Mouse (Mus musculus) kidney, embryonic 14.5 days (tissue): ENCODE data around the gene Traf2. TPM values are rescaled to one million over a fixed set of nuclear protein-coding genes. Genes with fewer than 3 reads are reported as not detected.

Experiments
- ATAC-seq: fragments of 200-750 bp; cut with Nextera tagmentation; 2 replicates; pipeline ENCODE4 v1.8.0; 2017; ENCODE audit warnings: moderate number of reproducible peaks, mild to moderate bottlenecking, moderate TSS enrichment, moderate library complexity; ENCODE audit not compliant: low FRiP score, low TSS enrichment
- H3K27ac ChIP-seq: fragments of 300-500 bp; sonication (generic); 2 replicates; pipeline ENCODE4 v1.5.1; 2014; ENCODE audit warnings: low read depth, mild to moderate bottlenecking, low read length, moderate library complexity, mixed read lengths
- H3K27me3 ChIP-seq: fragments of 300-500 bp; sonication (generic); 2 replicates; pipeline ENCODE4 v1.6.1; 2014; ENCODE audit warnings: mild to moderate bottlenecking, low read length; ENCODE audit not compliant: control insufficient read depth, insufficient read depth
- H3K36me3 ChIP-seq: fragments of 300-500 bp; sonication (generic); 2 replicates; pipeline ENCODE4 v1.6.1; 2014; ENCODE audit warnings: low read length, mixed read lengths; ENCODE audit not compliant: control insufficient read depth, insufficient read depth
- H3K4me1 ChIP-seq: fragments of 300-500 bp; sonication (generic); 2 replicates; pipeline ENCODE4 v1.6.1; 2014; ENCODE audit warnings: low read length, mixed read lengths; ENCODE audit not compliant: control insufficient read depth, insufficient read depth
- H3K4me2 ChIP-seq: fragments of 300-500 bp; sonication (generic); replicated peaks from 2 replicates; pipeline ENCODE4 v1.6.1; 2014; ENCODE audit warnings: low read depth, mild to moderate bottlenecking, low read length
- H3K4me3 ChIP-seq: fragments of 300-500 bp; sonication (generic); 2 replicates; pipeline ENCODE4 v1.5.1; 2014; ENCODE audit warnings: mild to moderate bottlenecking, low read length
- H3K9ac ChIP-seq: fragments of 300-500 bp; sonication (generic); 2 replicates; pipeline ENCODE4 v1.6.1; 2014; ENCODE audit warnings: low read depth, mild to moderate bottlenecking, low read length, moderate library complexity
- H3K9me3 ChIP-seq: fragments of 300-500 bp; sonication (generic); 2 replicates; pipeline ENCODE4 v1.6.1; 2016; ENCODE audit warnings: low read length; ENCODE audit not compliant: control insufficient read depth
- WGBS: fragments of 180-500 bp; shearing (Covaris S2); extraction: QIAGEN DNeasy Blood & Tissue Kit; methylation state at CpG from one replicate; pipeline ENCODE4 v1.1.7; 2014; 5-methylcytosine and 5-hydroxymethylcytosine counted together
- polyA plus RNA-seq: library from polyadenylated mRNA; unstranded; fragments of >200 nt; fragmentation: Nextera tagmentation; extraction: Ambion mirVana; gene quantifications from 2 replicates; pipeline ENCODE4 v1.2.1, GENCODE M21; 2014

Gene Traf2
- polyA plus RNA-seq, 1 experiment from 2014 or later = 34.0 TPM

DNA sequence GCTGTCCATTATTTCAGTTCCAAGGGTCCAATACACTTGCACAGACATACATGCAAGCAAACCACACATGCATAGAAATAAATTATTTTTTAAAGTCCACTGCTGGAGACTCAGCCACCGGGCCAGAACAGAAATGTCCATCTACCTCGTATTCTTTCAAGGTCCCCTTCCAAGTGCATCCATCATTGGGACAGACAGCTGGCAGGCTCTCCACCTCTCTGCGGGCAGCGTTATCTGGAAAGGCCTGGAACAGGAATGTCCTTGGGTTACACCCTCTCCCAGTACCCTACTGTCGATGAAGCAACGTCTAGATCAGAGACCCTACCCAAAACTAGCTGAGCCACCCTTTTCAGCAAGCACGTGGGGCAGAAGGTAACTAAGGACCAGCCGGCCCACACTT is 10.2 kb downstream of the Traf2 start:
- Histone ChIP-seq H3K4me1 (0 out of 2 replicates have a peak, but pooled peaks cover 3% of the 10 kb centered on the region), H3K4me3 (no peak overlapping the region), H3K9ac (no peak overlapping the region), H3K9me3 (no peaks in the 10 kb centered on the region), H3K4me2 (no peak overlapping the region), H3K36me3 (peaks cover 42% of the 10 kb centered on the region), H3K27ac (no peak overlapping the region), H3K27me3 (no peaks in the 10 kb centered on the region)
- no peak for ATAC-seq
- WGBS = 88% methylated on average over 8 of the region's 8 CpGs

DNA sequence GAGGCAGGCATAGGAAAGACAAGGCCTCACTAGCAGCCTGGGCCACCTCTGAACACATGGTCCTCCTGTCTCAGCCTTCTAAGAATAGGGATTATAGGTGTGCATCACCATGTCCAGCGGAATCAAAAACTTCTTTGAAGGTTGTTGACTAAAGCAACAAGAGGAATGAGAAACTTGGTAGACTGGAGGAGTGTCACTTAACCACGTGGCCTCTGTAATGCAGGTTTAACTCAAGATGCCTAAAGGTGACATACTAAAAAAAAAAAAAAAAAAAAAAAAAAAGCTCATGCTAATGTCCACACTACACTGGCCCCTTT is 11.9 kb downstream of the Traf2 start:
- no peak overlapping the region for H3K4me3 ChIP-seq
- WGBS = 98% methylated on average over 2 of the region's 2 CpGs
- no peaks in the 10 kb centered on the region for H3K27me3 ChIP-seq
- no peaks in the 10 kb centered on the region for H3K9me3 ChIP-seq
- H3K4me1 ChIP-seq = no peaks in the 10 kb centered on the region
- no peak for ATAC-seq
- H3K27ac ChIP-seq = no peak overlapping the region
- no peak overlapping the region for H3K4me2 ChIP-seq
- H3K36me3 ChIP-seq = peaks cover 53% of the 10 kb centered on the region
- H3K9ac ChIP-seq = no peak overlapping the region

DNA sequence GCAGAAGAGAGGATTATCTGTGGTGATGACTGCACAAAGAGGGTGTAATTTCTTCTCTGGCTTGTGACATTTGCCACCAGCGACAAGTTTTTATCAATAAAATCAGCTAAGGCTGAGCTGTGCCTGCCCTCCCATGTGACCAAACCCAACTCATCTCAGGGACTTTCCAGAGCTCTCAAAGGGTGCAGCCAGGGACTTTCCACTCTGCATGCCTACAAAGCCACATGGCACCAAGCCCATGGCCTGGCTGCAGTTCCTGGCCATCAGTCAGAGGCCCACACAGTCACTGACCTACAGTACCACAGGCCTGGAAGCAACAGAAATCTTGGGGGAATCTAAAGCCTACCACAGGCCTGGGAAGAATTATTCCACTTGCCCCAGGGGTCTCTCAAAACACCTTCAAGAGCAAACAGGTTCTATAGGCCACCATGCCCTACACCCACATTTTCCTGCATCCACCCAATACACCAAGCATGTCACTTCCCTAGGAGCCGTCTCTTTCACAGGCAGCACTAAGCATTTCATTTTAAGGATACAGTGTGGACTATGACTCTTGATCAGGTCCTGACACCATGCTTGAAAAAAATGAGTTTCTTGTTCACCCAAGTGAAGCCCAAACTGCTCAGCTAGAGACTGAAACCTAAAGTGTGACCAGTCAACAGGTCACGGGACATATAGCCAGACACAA is 12.4 kb downstream of the Traf2 start:
- Histone ChIP-seq H3K27ac (no peak overlapping the region), H3K9me3 (no peaks in the 10 kb centered on the region), H3K4me1 (no peaks in the 10 kb centered on the region), H3K36me3 (peaks cover 58% of the 10 kb centered on the region), H3K4me2 (no peak overlapping the region), H3K27me3 (no peaks in the 10 kb centered on the region), H3K9ac (no peak overlapping the region), H3K4me3 (no peak overlapping the region)
- WGBS = 87% methylated on average over 3 of the region's 3 CpGs
- ATAC-seq = no peak

DNA sequence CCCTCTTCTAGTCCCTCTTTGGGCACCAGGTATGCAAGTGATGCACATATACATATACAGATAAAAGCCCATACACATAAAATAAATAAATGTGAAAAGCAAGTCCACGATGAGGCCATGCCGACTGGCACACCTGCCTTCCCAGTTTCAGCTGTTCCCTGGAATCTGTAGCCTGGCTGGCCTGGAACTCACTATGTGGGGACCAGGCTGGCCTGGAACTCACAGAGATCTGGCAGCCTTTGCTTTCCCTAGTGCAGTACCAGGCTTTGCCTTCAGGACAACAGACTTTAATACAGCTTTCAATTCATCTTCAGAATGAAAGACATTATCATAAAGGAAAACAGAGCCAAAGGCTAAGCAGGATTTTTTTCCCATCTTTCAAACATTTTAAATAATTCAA is 13.0 kb downstream of the Traf2 start:
- H3K36me3 ChIP-seq = peaks cover 64% of the 10 kb centered on the region
- H3K9me3 ChIP-seq = no peaks in the 10 kb centered on the region
- no peaks in the 10 kb centered on the region for H3K27me3 ChIP-seq
- no peak overlapping the region for H3K27ac ChIP-seq
- WGBS = 100% methylated on average over 2 of the region's 2 CpGs
- H3K9ac ChIP-seq = no peak overlapping the region
- no peak for ATAC-seq
- H3K4me2 ChIP-seq = no peak overlapping the region
- no peak overlapping the region for H3K4me3 ChIP-seq
- H3K4me1 ChIP-seq = no peaks in the 10 kb centered on the region

DNA sequence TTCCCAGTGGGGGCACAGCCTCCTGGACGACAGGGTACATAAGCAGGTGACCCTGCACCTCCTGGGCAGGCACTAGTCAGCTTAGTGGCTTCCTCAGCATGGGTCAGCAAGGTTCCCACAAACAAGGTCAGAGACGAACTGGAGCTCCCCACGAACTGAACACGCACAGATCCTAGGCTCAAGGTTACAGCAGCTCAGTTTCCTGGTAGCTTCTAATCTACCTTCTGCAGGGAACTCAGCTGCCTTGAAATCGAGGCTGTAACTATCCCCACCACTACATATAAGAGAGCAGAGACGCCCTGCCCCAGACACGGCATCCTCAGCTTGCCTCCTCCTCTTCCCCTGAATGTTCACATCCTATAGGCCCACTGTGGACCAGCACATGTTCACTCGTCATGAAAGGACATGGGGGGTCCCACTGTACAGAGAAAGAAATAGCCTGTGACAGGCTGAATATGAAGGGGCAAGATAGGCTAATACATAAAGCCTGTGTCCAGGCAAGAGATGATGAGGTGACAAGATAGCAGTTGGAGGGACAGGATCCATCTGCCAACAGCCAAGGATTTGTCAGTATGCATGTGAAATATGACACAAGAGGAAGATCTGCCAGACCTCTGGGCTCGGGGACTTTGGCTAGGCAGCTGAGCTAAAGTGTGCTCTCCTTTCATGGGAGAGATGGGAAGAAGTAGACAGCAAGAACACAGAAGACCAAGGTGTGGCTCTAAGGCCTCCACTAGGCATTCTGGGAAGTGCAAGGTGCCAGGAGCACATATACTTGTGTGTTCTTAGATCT is 20.0 kb downstream of the Traf2 start:
- Histone ChIP-seq H3K27me3 (no peaks in the 10 kb centered on the region), H3K9ac (no peak overlapping the region), H3K4me3 (no peak overlapping the region), H3K9me3 (no peaks in the 10 kb centered on the region), H3K36me3 (peaks cover 87% of the 10 kb centered on the region), H3K4me2 (no peak overlapping the region), H3K27ac (no peak overlapping the region), H3K4me1 (no peaks in the 10 kb centered on the region)
- ATAC-seq = no peak
- 87% methylated on average over 9 of the region's 9 CpGs for whole genome bisulfite sequencing

DNA sequence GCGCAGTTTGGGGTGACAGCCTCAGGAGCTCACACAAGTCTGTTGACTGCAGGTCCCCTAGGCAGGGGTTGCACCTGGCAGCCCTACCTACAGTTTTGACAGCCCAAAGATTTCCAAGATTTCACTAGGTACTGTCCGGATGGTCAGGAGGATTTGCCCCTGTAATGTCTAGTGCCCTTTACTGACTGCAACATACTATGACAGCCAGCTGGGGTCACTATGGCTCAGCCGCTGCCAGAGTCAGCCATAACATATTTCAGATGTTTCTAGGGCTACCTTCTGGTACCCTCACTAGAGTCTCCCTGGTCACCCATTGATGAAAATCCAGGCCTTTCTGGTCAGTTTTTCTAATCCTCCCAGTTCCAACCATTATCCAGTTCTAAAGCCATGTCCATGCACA is 36.8 kb downstream of the Traf2 start:
- H3K9ac ChIP-seq = no peak overlapping the region
- H3K36me3 ChIP-seq = peaks cover 5% of the 10 kb centered on the region; the same call in 1 of the 2 replicates
- no peak overlapping the region for H3K4me2 ChIP-seq
- H3K4me1 ChIP-seq = no peaks in the 10 kb centered on the region
- H3K27me3 ChIP-seq = no peaks in the 10 kb centered on the region
- no peaks in the 10 kb centered on the region for H3K9me3 ChIP-seq
- WGBS = 59% methylated on average over 3 of the region's 3 CpGs
- H3K27ac ChIP-seq = no peak overlapping the region
- no peak for ATAC-seq
- no peak overlapping the region for H3K4me3 ChIP-seq

DNA sequence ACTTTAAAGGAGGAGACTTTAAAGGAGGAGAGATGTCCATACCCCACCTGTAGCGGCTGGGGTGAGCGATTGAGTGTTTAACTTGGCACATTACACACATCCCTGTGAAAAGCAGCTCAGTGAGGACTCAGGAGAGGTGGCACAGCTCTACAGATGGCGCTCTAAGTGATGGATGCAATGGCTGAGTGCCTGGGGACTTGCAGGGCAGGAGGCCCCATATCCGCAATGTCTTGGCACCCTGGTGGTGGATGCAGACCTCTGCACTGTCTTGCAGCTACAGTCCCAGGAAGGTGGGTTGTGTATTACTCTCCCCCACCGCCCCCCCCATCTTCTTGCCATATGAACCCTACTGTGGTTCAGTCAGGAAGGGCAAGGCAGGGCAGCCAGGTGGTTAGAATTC is 39.8 kb downstream of the Traf2 start:
- Histone ChIP-seq H3K4me1 (no peaks in the 10 kb centered on the region), H3K9me3 (no peaks in the 10 kb centered on the region), H3K27ac (no peak overlapping the region), H3K4me2 (no peak overlapping the region), H3K36me3 (peaks cover 22% of the 10 kb centered on the region; the same call in 1 of the 2 replicates), H3K9ac (no peak overlapping the region), H3K4me3 (no peak overlapping the region), H3K27me3 (no peaks in the 10 kb centered on the region)
- ATAC-seq = peak; percentile 59; the same call in 1 of the 2 replicates
- 34% methylated on average over 5 of the region's 5 CpGs for WGBS

DNA sequence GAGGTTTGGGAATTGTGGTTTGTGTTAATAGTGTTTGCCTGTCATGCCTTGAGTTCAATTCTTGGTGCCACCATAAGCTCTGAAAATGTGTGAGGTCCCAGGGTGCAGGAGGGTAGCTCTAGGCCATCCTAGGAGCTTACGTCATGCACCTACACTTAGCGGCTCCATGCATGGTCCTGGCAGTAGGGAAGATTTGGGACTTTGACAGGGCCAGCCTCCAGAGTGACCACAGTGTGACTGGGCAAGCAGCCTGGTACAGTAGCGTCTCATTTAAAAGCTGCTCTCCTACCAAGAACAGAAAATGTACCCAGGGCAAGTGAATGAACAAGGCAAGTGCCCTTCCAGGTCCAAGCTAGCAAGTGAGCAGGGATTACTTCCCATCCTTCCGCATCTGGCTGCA is 40.9 kb downstream of the Traf2 start:
- Histone ChIP-seq H3K36me3 (peaks cover 22% of the 10 kb centered on the region; the same call in 1 of the 2 replicates), H3K4me3 (no peak overlapping the region), H3K27me3 (no peaks in the 10 kb centered on the region), H3K9me3 (no peaks in the 10 kb centered on the region), H3K4me2 (no peak overlapping the region), H3K4me1 (peaks cover 7% of the 10 kb centered on the region), H3K9ac (no peak overlapping the region), H3K27ac (no peak overlapping the region)
- 97% methylated on average over 4 of the region's 4 CpGs for WGBS
- ATAC-seq = no peak

DNA sequence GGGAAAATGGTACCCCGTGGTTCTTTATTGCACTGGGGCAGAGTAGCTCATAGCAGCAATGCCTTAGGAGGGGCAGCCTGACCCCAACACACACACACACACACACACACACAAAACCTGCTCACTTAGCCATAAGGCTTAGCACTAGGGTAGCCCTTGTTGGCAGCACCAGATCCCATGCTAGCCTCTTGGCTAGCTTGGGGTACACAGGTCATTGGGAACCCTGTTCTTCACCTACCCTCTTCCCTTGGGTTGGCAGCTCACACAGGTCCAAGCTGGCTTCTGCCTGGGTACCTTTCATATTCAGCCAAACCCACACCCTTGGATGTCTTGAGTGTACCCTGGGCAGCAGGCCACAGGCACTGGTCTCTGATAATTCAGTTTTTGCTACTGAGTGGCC is 41.7 kb downstream of the Traf2 start:
- H3K4me1 ChIP-seq = peaks cover 11% of the 10 kb centered on the region

More for the DNA sequence above, 41.7 kb downstream of the Traf2 start:
- no peak for ATAC-seq
- Histone ChIP-seq H3K4me3 (no peak overlapping the region), H3K9me3 (no peaks in the 10 kb centered on the region), H3K9ac (no peak overlapping the region), H3K27me3 (no peaks in the 10 kb centered on the region), H3K4me2 (no peak overlapping the region), H3K27ac (no peak overlapping the region), H3K36me3 (peaks cover 22% of the 10 kb centered on the region; the same call in 1 of the 2 replicates)
- WGBS = 88% methylated on average over 1 of the region's 1 CpGs
